Mouse (Mus musculus): ENCODE measurements around the gene Bmf. TPM values are rescaled to one million over a fixed set of nuclear protein-coding genes. Genes with fewer than 3 reads are reported as not detected.
"Not testable (repeated sequence)": the region's sequence is repeated elsewhere in the genome, so short reads cannot be mapped to it uniquely, and the experiment has no call there.

Bmf gene
- polyA plus RNA-seq (2012; rRNA removed): 15.8 and 19.2 TPM in 2 replicates

GRCm38 (mm10) chr2:118549507-118550473, at the start of gene Bmf:
Gene Bmf, minus strand, starts transcription at chr2:118549687.
- no peak for DNase-seq (ENCODE audit: low read depth)

GRCm38 (mm10) chr2:118599087-118599486, 49.6 kb upstream of the Bmf start:
- no peak for DNase-seq (ENCODE audit: low read depth)

GRCm38 (mm10) chr2:118597673-118598568, 48.4 kb upstream of the Bmf start, which contains the start of gene Bub1b:
Gene Bub1b, plus strand, starts transcription at chr2:118598211.
- DNase-seq (ENCODE audit: low read depth): peak; percentile 59

- no peak for DNase-seq (ENCODE audit: low read depth)
These were observed 41.6 kb upstream of the Bmf start for GRCm38 (mm10) chr2:118591083-118591482.

- DNase-seq (ENCODE audit: low read depth): no peak
These were observed 38.2 kb upstream of the Bmf start for GRCm38 (mm10) chr2:118587686-118588085.

- no peak for DNase-seq (ENCODE audit: low read depth)
These were observed 36.5 kb upstream of the Bmf start for GRCm38 (mm10) chr2:118586013-118586412.

GRCm38 (mm10) chr2:118573135-118573534, 23.6 kb upstream of the Bmf start:
- no peak for DNase-seq (ENCODE audit: low read depth)

- DNase-seq (ENCODE audit: low read depth): no peak
These were observed 22.8 kb upstream of the Bmf start for GRCm38 (mm10) chr2:118572183-118572836.

- DNase-seq (ENCODE audit: low read depth): no peak
These were observed 21.5 kb upstream of the Bmf start for GRCm38 (mm10) chr2:118570939-118571338.

- no peak for DNase-seq (ENCODE audit: low read depth)
These were observed 17.7 kb upstream of the Bmf start for GRCm38 (mm10) chr2:118567179-118567578.

- no peak for DNase-seq (ENCODE audit: low read depth)
These were observed 12.9 kb upstream of the Bmf start for GRCm38 (mm10) chr2:118562431-118562830.

- DNase-seq (ENCODE audit: low read depth): no peak
These were observed 12.5 kb upstream of the Bmf start for GRCm38 (mm10) chr2:118562015-118562414.

GRCm38 (mm10) chr2:118558426-118558825, 8.9 kb upstream of the Bmf start:
- DNase-seq (ENCODE audit: low read depth): no peak

- not testable (repeated sequence) for DNase-seq (ENCODE audit: low read depth)
These were observed 5.0 kb upstream of the Bmf start for GRCm38 (mm10) chr2:118554356-118554990.

GRCm38 (mm10) chr2:118551606-118552005, 2.1 kb upstream of the Bmf start:
- no peak for DNase-seq (ENCODE audit: low read depth)

GRCm38 (mm10) chr2:118548421-118549221, 866 bp downstream of the Bmf start:
- DNase-seq (ENCODE audit: low read depth): no peak

- DNase-seq (ENCODE audit: low read depth): no peak
These were observed 1.9 kb downstream of the Bmf start for GRCm38 (mm10) chr2:118547541-118548016.

GRCm38 (mm10) chr2:118546798-118547165, 2.7 kb downstream of the Bmf start:
- DNase-seq (ENCODE audit: low read depth): no peak

- DNase-seq (ENCODE audit: low read depth): no peak
These were observed 3.2 kb downstream of the Bmf start for GRCm38 (mm10) chr2:118546104-118546797.

All from gonadal fat pad, adult 2 months (tissue).